Mouse (Mus musculus): Measurements from ENCODE around the gene Hist1h2bm.

The Hist1h2bm gene

GRCm38 (mm10) chr13:21721757-21722372, at the start of gene Hist1h2bm:
Gene Hist1h2bm (plus strand): TSS chr13:21722044.
- in situ Hi-C loops (cut with MboI), result loop anchor here (25.0 kb wide), 1 partner anchor 310 kb away; the partner anchor contains the start of gene Zkscan3

GRCm38 (mm10) chr13:21677305-21677704, 44.5 kb upstream of the Hist1h2bm start, which contains the start of gene Olfr1360:
Gene Olfr1360 (minus strand): TSS chr13:21677405.
- in situ Hi-C loops (cut with MboI), result no loop called here

- in situ Hi-C loops (cut with MboI), result no loop called here
These were observed 24.0 kb upstream of the Hist1h2bm start, which contains the start of gene Olfr1359 for GRCm38 (mm10) chr13:21697811-21698210. Gene Olfr1359 (plus strand): TSS chr13:21698111.

GRCm38 (mm10) chr13:21706669-21707068, 15.2 kb upstream of the Hist1h2bm start:
- in situ Hi-C loops (cut with MboI), result loop anchor here (25.0 kb wide), 1 partner anchor 294 kb away; the partner anchor contains the start of gene Zkscan3

- in situ Hi-C loops (cut with MboI), result loop anchor here (5.0 to 25.0 kb wide), 4 partner anchors 298 to 1725 kb away; partner anchors contain the start of gene Zkscan3
These were observed 11.7 kb upstream of the Hist1h2bm start for GRCm38 (mm10) chr13:21710031-21710711.

- in situ Hi-C loops (cut with MboI), result loop anchor here (5.0 to 25.0 kb wide), 4 partner anchors 299 to 1724 kb away; partner anchors contain the start of gene Zkscan3
These were observed 10.9 kb upstream of the Hist1h2bm start for GRCm38 (mm10) chr13:21710821-21711525.

- in situ Hi-C loops (cut with MboI), result loop anchor here (5.0 to 25.0 kb wide), 4 partner anchors 299 to 1723 kb away; partner anchors contain the start of gene Zkscan3
These were observed 10.1 kb upstream of the Hist1h2bm start for GRCm38 (mm10) chr13:21711698-21712097.

- in situ Hi-C loops (cut with MboI), result loop anchor here (5.0 to 25.0 kb wide), 4 partner anchors 302 to 1720 kb away; partner anchors contain the start of gene Zkscan3
These were observed 7.1 kb upstream of the Hist1h2bm start for GRCm38 (mm10) chr13:21714725-21715124.

GRCm38 (mm10) chr13:21715131-21715863, 6.5 kb upstream of the Hist1h2bm start:
- in situ Hi-C loops (cut with MboI), result loop anchor here (10.0 to 25.0 kb wide), 2 partner anchors 303 to 1720 kb away; partner anchors contain the start of gene Zkscan3

- in situ Hi-C loops (cut with MboI), result loop anchor here (10.0 to 25.0 kb wide), 2 partner anchors 304 to 1719 kb away; partner anchors contain the start of gene Zkscan3
These were observed 5.8 kb upstream of the Hist1h2bm start, which contains the start of the genes Hist1h2bl and Hist1h2ai for GRCm38 (mm10) chr13:21715864-21716539. Gene Hist1h2bl (minus strand): TSS chr13:21716143. Gene Hist1h2ai (plus strand): TSS chr13:21716422.

- in situ Hi-C loops (cut with MboI), result loop anchor here (10.0 to 25.0 kb wide), 2 partner anchors 304 to 1718 kb away; partner anchors contain the start of gene Zkscan3
These were observed 5.1 kb upstream of the Hist1h2bm start for GRCm38 (mm10) chr13:21716540-21717391.

- in situ Hi-C loops (cut with MboI), result loop anchor here (10.0 to 25.0 kb wide), 2 partner anchors 305 to 1717 kb away; partner anchors contain the start of gene Zkscan3
These were observed 4.2 kb upstream of the Hist1h2bm start, which contains the start of gene Hist1h3h for GRCm38 (mm10) chr13:21717397-21718357. Gene Hist1h3h (plus strand): TSS chr13:21717659.

- in situ Hi-C loops (cut with MboI), result loop anchor here (10.0 to 25.0 kb wide), 2 partner anchors 306 to 1716 kb away; partner anchors contain the start of gene Zkscan3
These were observed 3.3 kb upstream of the Hist1h2bm start for GRCm38 (mm10) chr13:21718381-21719080.

GRCm38 (mm10) chr13:21721107-21721756, 612 bp upstream of the Hist1h2bm start:
- in situ Hi-C loops (cut with MboI), result loop anchor here (25.0 kb wide), 1 partner anchor 309 kb away; the partner anchor contains the start of gene Zkscan3

GRCm38 (mm10) chr13:21722373-21722925, 605 bp downstream of the Hist1h2bm start:
- in situ Hi-C loops (cut with MboI), result loop anchor here (25.0 kb wide), 1 partner anchor 310 kb away; the partner anchor contains the start of gene Zkscan3
